Mouse (Mus musculus): ENCODE data around the gene F5.
A peak's percentile ranks its signal among the peaks of the same experiment; 100 is the strongest.

The F5 gene

DNA sequence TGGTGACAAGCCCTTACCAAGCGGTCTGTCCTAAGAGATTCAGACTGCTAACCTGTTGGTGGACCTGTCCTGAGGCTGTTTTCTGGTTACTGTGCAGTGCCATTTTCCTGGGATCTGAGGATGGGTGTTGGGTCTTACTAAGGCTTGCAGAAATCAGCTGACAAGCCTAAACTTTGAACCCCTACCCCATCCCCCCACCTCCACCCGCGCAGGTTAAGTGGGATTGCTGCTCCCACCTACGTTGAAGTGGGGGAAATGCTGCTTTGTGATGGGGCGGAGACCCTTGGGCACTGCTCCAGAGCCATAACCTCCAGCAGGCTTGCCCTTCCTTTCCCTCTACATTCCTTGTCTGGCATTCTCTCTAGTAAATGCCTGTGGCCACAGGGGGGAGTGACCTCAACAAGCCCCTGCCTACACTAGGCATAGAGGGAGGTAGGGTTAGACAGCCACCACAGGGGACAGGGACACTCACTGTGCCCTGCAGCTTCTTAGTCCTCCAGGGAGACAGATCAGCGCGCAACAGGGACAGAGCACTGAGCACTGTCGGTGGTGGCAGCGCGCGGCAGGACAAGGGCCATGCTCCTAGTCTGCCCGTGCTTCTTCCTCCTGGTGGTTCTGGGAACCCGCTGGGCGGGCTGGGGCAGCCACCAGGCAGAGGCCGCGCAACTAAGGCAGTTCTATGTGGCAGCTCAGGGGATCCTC is at the start of gene F5:
TSS of gene F5 (plus strand) at position 452 of the 702 bp plus-strand sequence.
- DNase-seq (ENCODE audit: low spot score) = peak; percentile 23

DNA sequence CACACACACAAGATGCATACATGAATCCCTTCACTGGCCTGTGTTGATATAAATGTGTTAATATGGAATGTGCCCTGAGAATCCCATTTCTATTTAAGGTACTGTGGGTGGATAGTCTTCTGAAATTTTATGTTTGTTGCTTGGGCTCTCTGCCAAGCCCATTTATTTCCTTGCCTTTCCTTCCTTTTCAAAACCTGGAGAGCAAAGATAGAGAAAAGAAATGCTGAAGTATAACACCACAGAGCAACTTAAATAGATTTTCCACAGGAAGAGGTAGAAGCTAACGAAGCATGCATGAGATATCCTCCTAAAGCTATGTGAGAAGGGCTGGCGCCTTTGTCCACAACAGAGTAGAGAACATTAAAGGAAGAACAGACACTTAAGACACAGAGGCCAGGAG is 41.9 kb upstream of the F5 start:
- DNase-seq (ENCODE audit: low spot score) = no peak

DNA sequence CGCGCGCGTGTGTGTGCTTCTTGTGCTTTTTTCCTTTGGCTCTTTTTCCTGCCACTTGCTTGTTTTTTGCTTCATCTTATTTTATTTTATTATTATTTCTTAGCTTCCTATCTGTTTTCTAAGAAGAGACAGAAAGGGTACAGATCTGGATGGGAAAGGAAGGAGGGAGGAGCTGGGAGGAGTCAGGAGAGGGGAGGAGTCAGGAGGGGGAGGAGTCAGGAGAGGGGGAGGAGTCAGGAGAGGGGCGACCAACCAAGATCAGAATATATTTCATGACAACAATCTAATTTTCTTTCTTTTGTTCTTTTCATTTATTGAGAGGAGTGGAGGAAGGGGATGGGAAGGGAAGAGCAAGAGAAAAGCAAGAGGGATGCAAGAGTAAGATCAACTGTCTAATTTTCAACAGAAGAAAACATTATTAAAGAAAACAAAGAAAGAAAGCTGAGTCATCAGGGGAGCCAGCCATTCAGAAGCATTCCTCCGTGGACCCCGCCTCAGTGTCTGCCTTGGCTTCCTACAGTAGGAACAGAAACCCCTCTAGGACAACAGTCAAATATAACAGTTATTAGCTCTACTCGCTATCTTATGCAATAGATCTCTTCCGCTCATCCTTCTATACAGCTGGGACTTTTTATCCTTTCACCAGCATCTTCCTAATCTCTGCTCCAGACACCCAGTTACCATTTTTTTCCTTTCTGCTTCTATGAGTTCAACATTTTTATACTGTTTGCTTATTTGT is 40.9 kb upstream of the F5 start:
- DNase-seq (ENCODE audit: low spot score) = no peak

DNA sequence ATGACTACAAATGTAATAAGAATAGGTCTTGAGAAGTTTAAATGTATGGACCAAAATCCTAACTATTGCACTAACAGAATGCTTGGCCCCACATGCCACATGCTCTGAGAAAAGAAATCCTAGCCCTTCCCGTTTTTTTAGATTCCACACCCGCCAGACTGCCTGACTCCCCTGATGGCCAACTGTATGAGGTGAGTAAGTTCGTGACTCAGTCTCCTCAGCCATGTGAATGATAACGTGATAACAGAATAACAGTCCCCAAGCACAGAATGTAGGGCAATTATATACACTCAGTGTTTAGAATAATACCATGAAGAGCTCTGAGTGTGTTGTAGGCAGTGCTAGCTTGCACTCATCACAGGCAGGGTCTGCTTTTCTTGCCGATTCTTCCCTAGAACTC is 37.4 kb upstream of the F5 start:
- DNase-seq (ENCODE audit: low spot score) = no peak

DNA sequence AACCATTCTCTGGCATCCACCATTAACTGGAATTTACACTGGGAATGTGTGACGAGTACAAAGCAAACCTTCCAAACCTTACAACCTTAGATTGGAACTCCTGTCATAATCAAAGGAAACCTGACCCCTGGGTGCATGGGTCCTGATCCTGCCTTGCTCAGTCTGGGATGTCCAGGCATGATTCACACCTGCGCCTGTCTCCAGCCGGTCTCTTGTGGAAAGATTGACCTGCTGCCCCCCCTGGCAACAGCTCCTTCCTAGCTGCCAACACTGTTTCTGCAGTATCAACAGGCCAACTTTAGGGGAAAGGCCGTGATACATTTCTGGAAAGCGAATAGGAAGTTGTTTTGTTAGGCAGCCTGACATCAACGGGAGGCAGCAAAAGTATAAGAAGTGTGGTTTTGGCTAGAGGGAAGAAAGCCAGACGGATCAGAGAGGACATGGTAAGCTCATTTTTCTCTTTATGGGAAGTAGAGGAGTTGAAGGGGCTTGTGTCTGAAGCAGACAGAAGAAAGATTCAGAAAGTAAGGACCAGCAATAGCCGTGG is 36.6 kb upstream of the F5 start, which contains the start of gene Selp:
TSS of gene Selp (plus strand) at position 318 of the 547 bp plus-strand sequence.
- no peak for DNase-seq (ENCODE audit: low spot score)

DNA sequence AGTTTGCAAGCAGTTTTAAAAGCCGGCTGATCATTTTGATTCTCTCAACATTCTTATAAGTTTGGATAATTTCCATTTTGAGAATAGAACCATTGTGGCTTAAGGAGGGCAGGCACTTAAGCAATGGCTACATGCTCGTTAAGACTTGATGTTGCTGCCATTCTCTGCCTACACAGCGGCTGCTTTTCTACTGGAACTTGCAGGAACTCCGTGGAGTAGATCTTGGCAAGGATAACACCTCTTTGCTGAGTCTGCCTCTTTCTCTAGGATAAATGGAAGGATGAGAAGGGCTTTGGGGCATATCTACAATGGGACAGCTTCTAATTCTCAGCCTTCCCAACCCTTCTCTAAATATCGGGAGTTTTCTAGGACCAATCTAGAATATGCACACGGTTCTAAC is 36.0 kb upstream of the F5 start:
- no peak for DNase-seq (ENCODE audit: low spot score)

DNA sequence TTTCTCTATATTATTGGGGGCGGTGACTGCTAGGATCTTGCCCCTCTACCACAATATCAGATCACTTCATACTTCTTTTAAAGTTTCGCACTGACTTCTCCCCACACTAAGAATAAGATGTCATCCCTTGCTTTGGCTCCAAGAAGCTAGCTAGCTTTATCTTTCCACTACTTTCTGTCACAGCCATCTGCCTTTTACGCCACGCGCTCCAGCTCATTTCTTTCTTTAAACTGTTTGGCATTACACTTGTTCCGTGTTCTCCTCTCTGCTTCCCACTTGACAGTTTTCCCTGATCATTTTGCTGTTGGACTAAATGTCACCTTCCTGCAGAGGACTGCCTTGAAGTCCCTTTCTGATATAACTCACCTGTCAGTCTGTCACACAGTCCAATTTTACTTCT is 33.8 kb upstream of the F5 start:
- DNase-seq (ENCODE audit: low spot score) = no peak

DNA sequence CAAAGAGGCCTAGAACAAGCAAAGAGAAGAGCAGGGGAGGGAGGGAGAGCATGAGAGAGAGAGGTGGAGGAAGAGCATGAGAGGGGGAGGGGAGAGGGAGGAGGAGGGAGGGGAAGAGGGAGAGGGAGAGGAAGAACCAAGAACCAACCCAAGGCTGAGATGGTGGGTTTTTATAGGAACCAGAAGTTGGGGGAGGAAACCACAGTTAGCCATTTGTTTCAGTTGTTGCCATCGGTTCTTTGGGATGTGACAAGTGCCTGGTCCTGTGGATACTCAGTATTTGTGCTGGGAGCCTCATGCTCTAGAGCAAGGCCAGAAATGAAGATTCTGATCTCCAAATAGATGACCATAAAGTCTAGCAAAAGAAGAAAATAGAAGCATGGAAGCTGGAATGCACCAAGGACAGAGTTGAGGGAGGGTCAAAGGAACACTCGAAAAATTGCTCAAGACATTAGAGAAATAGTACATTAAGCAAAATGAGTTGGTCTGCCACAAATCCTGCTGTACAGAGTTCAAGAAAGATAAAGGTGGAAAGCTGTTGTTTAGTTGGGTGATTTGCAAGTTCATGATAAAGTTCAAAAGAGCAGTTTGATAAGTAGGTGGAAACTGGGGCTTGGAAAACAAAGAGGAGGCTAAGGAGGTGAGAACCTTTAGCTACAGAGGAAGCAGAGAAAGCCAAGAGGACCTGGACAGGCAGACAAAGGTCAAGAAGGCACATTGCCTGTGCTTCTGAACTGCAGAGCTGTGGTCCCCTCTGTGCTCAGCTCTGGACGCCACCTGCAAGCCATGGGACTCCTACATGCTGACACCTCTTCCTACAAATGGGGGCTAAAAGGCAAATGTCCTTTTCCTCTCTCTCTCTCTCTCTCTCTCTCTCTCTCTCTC is 31.5 kb upstream of the F5 start:
- DNase-seq (ENCODE audit: low spot score) = no peak

DNA sequence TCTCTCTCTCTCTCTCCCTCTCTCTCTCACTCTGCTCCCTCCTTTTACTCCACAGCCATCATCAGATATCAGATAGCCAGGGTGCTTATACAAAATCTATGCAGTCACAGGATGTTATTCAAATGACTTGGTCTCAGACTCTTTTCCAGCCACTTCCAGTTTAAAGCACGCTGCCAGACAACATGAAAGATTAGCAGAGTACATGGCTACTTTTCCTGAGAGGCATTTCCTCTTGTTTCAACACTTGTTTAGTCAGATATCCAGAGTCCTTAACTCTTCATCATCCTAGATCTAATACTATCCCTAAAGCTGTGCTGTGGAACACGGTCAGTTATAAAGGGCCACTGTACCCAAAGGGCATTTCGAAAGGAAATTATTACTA is 30.9 kb upstream of the F5 start:
- DNase-seq (ENCODE audit: low spot score) = no peak

DNA sequence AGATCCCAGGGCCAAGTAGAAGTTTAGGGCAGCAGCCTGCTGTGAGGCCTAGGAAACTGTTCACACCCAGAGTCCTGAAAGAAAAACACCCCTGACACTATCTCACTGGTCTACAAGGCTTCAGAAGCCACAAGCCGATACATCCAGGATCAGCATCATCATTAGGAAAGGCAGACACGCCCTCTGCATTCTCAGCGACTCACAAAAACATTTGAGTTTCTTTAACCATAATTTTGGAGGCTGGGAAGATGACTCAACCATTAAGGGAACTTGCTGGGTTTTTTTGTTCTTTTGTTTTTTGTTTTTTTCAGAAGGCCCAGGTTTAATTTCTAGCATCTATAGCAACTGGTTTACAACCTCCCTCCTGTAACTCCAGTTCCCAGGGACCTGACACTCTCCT is 27.8 kb upstream of the F5 start:
- DNase-seq (ENCODE audit: low spot score) = no peak

DNA sequence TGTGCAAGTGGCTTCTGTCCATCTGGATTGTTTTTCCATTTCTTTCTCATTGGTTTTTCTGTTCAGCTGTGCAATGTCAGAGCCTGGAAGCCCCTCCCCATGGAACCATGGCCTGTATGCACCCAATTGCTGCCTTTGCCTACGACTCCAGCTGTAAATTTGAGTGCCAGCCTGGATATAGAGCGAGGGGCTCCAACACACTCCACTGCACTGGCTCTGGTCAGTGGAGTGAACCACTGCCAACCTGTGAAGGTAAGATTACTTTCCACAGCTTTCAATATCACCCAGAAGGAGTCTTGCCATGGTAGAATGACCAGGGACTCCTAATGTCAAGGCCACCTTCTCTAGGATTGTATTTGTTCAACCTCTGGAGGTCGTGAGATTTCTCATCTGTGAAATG is 21.6 kb upstream of the F5 start:
- DNase-seq (ENCODE audit: low spot score) = no peak

DNA sequence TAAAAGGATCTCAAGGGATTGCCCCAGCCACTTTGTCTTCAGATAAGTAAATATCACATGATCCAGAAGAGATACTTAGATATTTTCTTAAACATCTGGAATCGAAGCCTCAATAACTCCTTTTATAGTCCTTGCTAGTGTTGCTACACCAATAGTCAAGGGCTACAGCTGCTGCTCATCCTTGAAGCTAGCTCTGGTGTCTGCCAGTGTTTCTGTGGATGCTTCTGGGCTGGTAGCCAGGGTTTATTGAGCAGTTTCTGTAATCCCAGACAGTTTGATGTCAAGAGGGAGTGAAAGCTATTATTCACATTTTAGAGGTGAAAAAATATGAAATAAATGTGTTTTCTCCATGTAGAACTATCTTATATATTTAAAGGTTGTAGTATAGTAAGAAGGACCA is 19.0 kb upstream of the F5 start:
- DNase-seq (ENCODE audit: low spot score) = no peak

DNA sequence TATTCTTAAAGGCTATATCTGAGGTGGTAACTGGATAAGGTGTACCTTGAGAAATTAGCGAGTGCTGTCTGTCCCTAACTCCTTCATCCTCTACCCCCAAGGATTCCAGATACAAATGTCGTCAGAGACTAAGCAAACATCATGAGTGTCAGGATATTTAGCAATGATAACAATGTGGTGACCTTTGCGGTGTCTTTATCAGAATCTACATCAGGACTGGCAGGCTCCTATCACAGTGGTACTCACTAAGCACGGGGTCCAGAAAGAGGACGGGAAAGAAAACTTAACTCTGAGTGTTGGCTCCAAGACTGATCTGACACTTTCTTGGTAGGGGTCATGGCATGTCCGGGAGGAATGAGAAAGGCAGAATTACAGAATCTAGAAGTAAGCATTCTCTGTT is 17.5 kb upstream of the F5 start:
- DNase-seq (ENCODE audit: low spot score) = no peak

DNA sequence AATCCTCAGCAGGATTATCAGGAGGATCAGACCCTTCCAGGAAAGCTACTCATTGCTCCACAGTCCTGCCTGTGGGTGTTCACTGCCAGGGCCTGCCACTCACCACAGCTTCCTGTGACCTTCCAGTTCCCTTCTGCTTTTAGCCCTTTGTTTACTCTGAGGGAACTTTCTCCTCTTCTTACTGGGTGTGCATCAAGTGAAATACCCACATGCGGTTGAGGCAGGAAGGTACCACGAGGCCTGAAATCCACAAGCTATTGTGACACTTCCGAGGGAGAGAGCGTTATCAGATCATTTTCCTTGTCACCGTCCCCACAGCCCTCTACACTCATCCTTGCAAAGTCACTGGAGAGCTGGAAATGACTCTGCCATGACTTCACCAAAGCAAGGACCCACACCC is 16.3 kb upstream of the F5 start:
- peak; percentile 7 for DNase-seq (ENCODE audit: low spot score)

DNA sequence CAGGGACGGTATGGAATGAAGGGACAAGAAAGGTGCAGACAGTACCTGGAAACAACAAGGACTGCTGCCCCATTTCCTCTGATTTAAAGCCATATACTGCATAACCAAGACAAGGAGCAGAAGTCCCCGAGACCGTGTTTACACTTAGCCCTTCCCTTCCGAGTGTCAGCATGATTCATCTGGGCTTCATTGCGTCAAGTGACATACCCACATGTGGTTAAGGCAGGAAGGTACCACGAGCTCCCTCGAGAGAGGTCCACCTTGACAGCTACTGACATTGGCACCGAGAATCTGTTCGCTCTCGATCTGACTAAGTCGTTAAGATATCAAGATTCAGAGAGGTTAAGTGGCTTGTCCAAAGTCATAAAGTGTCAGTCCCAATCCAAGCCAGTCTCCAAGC is 15.7 kb upstream of the F5 start:
- DNase-seq (ENCODE audit: low spot score) = no peak

DNA sequence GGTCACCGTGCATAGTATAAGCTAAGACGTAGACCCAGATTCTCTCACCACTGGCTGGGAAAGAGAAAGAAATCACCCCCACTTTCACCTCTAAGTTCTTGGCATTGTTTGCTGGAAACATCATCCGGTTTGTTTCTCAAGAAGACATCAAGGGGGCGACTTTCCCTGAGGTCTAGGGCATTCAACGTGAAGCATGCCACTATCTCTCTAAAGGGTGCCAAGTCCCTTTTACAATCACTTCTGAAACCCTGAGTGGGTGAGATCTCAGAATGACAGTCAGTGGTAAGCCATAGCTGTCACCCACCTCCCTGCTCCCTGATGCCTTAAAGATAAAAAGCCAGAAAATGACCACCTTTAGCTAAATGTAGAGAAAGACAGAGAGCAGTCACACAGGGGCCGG is 15.0 kb upstream of the F5 start:
- no peak for DNase-seq (ENCODE audit: low spot score)

DNA sequence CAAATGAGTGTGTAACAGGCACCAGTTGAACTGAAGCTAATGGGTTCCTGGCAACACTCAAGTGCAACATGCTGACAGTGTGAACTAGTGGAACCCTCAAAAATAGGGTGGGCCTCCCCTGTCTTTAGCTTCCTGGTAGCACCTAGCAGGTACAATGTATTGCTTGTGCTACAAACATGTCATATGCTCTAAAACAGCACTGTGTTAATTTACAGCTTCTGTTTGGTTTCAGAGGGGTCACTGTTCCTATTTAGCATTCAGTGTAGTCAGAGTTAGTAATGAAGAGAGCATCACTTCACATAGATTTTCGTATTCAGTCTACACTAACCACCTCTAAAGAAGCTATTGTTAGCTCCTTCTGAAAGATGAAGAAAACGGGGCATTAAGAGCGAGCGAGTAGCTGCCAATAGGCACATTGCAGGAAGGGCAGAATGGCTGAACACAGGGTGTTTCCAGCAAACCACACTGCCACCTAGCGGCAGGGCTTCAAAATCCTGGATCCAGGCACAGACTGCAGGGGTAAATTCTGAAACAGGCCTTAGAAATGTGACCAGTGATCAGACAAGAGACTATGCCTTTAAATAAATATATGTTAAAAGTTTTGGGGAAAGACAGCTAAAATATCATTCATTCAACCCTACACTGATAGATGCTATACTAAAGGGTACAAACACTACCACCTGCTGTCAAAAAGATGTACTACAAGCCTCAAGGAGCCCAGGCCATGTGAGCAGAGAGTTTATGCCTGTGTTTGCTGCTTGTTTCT is 13.1 kb upstream of the F5 start:
- DNase-seq (ENCODE audit: low spot score) = peak; percentile 58

DNA sequence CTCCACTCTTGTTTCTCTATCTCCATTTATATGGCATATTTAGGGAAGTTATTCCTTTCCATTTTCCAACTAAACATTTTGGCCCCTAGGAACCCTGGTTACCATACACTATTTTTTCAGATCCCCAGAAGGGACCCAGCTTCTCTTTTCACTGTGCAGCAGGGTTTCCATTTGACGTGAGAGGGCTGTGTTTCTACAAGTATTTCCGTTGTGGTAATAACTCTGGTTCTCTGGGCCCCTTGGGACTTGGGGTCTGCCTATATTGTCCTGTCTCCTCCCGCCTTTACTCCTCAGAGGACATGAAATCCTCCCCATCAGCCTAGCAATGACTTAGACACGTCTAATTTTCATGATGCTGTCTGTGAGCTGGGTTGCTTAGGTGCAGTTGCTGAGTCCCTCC is 12.2 kb upstream of the F5 start:
- DNase-seq (ENCODE audit: low spot score) = no peak

DNA sequence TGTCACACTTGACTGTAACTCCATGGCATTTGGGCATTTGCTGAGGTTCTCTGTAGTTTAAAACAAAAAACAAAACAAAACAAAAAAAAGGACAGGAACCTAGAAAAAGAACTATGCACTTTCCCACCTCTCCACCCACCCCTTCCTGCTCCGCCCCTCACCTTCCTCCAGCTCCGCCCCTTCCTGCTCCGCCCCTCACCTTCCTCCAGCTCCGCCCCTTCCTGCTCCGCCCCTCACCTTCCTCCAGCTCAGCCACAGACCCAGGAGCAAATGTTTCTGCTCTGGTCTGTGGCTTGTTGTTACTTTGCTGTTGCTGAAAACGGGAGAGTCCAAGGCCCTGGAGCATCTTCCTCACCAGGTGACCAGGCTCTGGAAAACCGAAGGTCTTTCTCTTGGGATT is 2.6 kb upstream of the F5 start:
- no peak for DNase-seq (ENCODE audit: low spot score)

DNA sequence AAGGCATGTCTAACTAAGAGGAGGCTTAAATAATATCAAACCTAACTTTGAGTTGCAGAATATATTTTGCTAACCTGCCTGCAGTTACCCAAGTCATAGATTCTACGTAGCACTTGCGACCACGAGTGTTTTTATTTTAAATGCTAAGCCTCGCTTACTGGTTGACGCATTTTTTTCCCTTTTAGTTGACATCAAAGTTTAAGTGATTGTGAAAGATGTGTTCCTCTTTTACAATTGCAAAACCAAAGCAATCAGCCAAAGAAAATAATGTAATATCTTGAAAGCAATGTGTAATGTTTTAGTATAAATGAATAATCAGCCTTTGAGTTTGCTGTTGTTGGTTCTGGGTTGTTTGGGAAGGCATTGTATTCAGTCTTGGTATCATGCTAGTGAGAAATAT is 1.2 kb downstream of the F5 start:
- no peak for DNase-seq (ENCODE audit: low spot score)

DNA sequence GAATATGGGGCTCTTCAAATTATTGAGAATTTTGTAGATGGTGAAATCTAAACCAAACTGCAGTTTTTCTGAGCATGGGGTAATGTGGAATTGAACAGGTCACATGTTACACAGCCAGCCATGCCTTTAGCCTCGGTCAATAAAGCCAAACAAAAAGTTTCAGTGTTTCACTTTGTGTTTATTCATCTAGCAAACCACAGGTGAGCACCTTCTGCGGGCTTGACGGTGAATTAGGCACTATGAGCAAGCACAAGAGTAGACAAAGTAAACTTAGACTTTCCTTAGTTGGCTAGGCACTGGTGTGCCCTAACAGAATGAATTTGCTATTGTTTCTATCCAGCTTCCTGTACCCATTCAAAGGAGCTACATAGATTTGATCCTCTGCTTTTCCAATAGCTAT is 3.3 kb downstream of the F5 start:
- no peak for DNase-seq (ENCODE audit: low spot score)

DNA sequence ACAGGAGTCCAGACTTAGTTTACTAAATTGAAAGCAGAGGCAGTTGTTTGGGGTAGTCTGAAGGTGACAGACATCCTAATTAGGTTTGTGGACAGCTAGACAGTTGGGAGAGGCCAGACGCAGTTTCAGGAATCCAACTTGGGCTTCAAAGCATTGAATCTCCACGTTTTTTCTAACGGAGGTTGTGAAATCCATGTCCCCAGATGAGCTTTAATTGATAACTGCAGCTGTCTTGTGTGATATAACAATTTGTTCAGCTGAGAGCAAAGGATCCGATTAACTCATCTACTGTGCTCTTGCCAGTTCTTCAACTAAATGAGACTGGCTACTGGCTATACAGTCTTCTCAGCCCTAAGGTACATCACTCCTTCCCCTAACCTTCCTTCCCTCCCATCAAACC is 6.9 kb downstream of the F5 start:
- DNase-seq (ENCODE audit: low spot score) = no peak

Data from yolk sac, embryonic 10.5 days (tissue).